Mouse (Mus musculus) 416B (cell line): Measurements from ENCODE around the gene Map6.

Experiments used
- DNase-seq: peaks from one replicate; pipeline ENCODE4 v3.0.0; 2011; ENCODE audit warnings: low read depth

Map6 gene

DNA sequence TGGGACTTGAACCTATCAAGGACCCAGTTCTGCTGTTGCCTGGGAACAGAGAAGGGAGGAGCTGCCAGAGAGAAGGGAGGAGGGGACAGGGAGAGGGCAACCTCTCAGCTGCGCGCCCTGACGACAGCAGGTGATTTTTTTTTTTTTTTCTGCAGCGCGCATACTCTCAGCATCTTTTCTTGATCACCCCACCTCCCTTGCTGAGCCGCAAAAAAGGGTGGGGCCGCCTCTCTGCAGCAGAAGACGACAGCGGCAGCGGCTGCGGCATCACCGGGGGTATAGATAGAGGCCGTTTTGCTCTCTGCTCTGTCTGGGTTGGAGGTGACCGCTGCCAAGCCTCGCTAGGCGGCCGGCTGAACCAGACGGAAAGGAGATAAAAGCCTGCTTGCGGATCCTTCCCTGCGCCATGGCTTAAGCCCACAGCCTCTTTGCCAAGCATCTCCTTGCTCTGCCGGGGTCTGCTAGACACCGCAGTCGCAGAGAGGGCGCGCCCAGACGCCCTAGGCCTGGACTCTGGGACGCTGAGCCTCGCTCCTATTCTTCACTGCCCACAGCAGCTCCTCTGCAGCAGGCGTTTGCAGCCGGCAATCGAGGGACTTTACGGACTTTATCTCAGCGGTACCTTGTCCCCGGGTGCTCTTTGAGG, at the start of gene Map6:
Map6 (plus strand) TSS at position 197 of the 646 bp plus-strand sequence.
- DNase-seq = no peak

DNA sequence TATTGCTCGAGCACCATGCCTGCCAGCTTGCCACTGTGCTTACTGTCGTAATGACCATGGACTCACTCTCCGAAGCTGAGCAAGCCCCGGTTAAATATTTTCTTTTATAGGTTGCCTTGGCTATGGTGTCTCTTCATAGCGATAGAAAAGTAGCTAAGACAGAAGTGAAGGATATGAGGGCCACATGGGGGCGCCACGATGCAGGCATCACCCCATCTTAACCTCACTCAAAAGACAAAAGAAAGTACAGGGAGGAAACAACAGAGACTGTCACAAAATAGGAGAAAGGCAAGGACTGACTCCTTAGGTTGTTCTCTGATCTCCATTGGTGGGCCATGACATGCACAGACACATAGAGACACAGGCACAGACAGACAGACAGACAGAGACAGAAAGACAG, 43.0 kb upstream of the Map6 start:
- peak; percentile 35 for DNase-seq

- no peak for DNase-seq
Observed at GRCm38 (mm10) chr7:99224648-99225190, 42.5 kb upstream of the Map6 start.

GRCm38 (mm10) chr7:99225421-99225820, 41.8 kb upstream of the Map6 start:
- DNase-seq = no peak

GRCm38 (mm10) chr7:99226662-99227061, 40.6 kb upstream of the Map6 start:
- DNase-seq = peak; percentile 55

DNA sequence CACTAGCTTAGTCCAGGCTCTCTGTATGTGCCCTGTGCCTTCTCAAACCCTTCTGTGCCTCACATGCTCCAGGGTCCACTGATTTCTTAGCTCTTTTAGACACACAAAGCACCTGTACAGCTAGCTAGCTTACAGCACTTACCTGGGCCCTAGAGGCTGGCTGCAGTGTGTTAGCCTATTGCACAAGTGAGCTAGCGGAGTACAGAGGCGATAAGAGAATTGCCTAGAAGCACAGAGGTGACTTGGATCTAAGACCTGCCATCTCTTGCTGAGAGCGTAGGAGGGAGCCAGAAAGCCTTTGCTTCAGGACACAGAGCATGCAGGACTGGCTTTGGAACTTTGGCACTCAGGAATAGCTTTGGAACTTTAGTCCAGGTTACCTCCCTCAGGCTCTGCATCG, 40.0 kb upstream of the Map6 start:
- no peak for DNase-seq

DNA sequence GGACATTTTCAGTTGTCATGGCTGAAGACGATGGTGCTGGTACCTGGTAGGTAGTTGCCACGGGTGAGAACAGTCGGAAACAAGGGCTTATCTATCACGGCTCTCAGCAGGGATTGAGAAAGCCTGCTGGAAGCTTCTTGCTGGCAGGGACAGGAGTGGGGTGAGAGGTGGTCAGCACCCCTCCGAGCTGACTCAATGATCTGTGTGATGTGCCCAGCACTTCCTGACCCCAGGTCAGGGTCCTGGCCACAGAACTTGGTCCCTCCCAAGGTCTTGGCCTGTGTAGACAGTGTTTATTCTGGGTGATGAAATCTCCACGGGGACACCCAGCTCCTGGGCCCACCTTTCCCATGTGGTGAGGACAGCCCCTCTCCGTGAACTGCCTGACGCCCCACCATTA, 38.4 kb upstream of the Map6 start:
- DNase-seq = no peak

DNA sequence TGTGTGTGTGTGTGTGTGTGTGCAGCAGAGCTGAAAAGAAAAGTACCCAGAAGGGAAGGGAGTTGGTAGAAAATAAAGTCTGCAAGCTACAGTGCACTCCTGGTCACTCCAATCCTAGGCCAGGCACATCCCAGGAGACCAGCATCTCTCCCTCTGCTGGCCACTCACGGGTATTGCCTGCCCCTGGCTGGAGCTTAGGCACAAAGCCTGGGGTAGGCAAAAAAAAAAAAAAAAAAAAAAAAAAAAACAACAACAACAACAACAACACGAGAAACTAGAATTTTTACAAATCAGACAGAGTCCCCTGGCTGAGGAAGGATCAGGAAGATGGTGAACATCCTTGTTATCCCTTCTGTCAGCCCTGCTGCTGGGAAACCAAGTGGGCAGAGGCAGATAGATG, 37.8 kb upstream of the Map6 start:
- peak; percentile 47 for DNase-seq

DNA sequence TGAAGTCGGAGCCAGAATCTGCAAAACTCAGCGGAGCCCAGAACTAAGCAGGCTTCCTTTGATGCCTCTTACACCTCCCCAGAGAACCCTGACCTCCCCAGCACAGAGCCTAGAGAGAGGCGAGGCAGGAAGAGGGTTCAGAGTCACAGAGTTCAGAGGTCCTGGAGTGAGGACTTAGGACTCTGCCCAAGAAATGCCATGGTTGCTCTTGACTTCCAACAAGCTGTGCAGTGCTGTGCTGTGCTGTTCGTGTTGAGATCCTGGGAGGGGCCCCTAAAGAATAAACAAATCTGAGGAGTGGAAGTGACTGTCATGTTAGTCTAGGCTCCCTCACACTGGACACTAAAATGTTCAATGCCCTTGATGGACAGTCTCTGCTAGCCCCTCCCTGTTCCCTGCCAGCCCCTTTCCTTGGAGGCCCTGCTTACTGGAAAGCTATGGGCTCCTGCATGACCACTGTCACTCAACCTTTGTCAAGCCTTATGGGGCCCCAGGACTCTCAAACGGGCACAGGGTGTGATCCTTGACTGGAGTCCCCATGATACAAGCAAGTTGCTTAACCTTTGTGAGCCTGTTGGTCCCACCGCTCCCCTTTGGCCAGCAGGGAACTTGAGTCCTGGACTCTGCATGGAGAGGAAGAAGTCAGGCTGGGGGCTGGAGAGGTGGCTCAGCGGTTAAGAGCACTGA, 37.0 kb upstream of the Map6 start:
- DNase-seq = no peak

GRCm38 (mm10) chr7:99232571-99232970, 34.7 kb upstream of the Map6 start:
- DNase-seq = no peak

DNA sequence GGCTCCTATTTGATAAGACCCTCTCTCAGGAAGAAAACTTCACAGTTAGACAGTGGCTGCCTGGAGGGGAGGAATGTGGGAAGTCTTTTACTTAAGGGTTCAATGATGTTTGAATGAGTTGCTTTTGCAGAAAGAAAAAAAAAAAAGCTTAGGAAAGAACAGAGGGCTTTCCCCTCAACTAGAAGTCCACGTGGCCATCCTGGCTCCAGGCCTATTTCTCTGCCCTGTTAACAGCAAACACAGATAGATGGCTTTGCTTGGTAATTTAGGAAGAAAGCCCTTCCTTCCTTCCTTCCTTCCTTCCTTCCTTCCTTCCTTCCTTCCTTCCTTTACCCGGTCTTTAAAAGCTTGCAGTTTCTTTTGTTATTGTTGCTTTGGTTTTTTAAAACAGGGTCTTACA, 32.3 kb upstream of the Map6 start:
- DNase-seq = no peak

- DNase-seq = no peak
Observed at GRCm38 (mm10) chr7:99235657-99236056, 31.6 kb upstream of the Map6 start.

DNA sequence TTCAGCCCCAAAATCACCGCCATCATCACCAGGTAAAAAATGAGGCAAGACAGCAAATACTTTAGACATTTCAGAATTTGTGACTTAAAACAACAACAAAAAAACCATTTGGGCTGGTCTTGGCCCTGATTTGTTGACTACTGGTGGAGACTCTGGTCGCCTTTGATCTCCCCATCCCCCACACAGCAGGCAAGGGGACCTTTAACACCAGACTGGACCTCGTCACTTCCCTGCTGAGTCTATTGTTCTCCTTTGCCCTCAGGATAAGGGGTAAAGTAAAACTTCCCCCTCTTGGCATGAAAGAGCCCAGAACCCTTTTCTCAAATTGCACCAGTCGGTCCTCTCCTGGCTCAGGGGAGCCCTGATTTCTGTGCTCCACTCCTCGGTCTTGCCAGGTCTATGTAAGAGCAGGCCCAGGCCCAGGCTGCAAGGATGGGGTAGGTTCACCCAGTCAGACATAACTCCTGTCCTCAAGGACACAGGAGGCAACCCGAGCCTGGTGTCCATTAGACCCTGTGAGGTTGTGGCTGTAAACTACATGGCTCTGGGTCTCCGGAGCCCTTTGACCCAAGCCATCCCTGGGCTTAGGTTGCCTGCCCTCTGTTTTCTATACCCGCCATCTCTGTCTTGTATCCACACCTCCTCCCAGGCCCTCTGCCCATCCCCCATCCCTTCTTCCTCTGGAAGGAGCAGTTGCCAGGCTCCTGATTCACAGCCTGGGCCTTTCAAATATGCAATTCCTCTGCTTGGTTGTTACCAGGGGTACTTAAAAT, 30.2 kb upstream of the Map6 start:
- DNase-seq = no peak

- no peak for DNase-seq
Observed at GRCm38 (mm10) chr7:99238417-99238816, 28.8 kb upstream of the Map6 start, which contains the start of gene Mogat2. Mogat2 (minus strand) TSS chr7:99238619.

GRCm38 (mm10) chr7:99242097-99242496, 25.1 kb upstream of the Map6 start:
- DNase-seq = no peak

DNA sequence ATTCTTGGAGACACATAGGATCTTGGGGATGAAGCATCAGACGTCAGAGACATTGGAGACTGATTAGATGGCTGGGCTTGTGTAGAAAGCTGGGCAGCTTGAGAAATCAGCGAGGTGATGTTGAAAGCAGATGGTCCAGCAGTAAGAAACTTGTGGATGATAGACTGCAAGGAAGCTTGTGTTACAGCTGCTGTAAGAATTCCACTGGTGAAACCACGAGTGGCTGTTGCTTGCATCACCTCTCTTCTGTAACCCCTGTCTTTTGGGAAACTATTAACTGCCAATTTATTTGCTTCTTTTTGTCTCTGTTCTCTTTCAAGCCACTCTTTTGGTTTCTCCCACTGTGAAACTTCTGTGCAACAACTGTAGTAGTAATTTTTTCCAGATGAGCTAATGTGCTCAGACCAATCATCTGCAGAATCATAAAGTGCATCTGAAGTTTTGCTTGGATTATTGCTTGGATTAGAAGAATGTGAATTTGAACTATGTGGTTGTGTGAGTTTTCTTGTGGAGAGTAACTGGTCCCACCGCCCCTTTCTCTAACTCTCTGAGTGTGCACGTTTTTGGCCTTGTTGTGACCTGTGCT, 19.0 kb upstream of the Map6 start:
- peak; percentile 55 for DNase-seq

GRCm38 (mm10) chr7:99248906-99249581, 18.2 kb upstream of the Map6 start:
- no peak for DNase-seq

DNA sequence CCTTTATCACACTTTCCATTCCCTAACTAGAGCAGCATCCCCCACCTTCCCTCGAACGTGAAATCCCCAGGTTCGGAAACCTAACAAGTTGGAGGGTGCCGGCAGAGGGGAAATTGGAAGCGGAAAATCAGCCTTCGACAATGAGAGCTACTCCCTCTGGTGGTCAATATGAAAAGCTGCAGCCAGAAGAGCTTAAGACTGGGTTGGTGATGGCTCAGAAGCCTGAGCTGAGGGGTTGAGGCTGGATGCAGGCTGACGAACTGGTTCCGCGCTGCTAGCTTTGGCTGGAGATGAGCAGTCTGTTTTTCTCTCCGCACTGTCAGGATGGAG, 17.7 kb upstream of the Map6 start:
- DNase-seq = peak; percentile 35

- no peak for DNase-seq
Observed at GRCm38 (mm10) chr7:99250386-99250785, 16.9 kb upstream of the Map6 start.

GRCm38 (mm10) chr7:99255006-99255405, 12.2 kb upstream of the Map6 start:
- no peak for DNase-seq

- DNase-seq = peak; percentile 12
Observed at GRCm38 (mm10) chr7:99261900-99262299, 5.3 kb upstream of the Map6 start.

- DNase-seq = no peak
Observed at GRCm38 (mm10) chr7:99263509-99263908, 3.7 kb upstream of the Map6 start.
